Mouse (Mus musculus): ENCODE data around the gene Hoxc13.

The Hoxc13 gene

GRCm38 (mm10) chr15:102921053-102922011 lies at the start of gene Hoxc13:
Gene Hoxc13 (plus strand): TSS chr15:102921103.
- DNase-seq, result no peak

DNA sequence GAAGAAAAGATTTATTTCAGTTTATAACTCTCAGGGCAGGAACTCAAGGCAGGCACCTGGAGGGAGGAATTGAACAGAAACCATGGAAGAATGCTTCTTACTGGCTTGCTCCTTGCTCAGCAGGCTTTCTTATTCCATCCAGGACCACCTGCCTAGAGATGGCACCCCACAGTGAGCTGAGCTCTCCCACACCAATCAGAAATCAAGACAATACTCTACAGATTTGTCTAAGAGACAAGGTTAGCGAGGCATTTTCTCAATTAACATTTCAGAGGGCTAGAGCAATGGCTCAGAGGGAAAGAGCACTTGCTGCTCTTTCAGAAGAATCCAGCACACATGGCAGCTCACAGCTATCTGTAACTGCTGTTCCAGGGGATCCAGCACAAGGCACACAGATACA lies 35.1 kb upstream of the Hoxc13 start:
- no peak for DNase-seq

DNA sequence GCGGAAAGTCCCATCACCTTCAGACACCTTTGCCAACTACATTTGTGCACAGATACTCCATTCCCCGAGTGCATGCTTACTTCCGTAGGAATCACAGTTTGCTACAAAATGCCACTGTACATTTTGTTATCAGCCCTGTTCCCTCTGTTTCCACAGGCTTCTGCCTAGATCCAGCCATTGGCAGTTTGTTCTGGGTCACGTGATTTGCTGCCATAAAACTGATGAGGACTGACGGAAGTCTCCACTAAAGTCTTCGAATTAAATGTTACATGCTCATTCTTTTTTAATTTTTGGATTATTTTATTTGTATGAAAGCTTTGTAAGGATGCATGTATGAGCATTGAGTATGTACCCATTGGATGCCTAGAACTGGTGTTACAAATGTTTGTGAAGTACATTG lies 25.8 kb upstream of the Hoxc13 start:
- no peak for DNase-seq

DNA sequence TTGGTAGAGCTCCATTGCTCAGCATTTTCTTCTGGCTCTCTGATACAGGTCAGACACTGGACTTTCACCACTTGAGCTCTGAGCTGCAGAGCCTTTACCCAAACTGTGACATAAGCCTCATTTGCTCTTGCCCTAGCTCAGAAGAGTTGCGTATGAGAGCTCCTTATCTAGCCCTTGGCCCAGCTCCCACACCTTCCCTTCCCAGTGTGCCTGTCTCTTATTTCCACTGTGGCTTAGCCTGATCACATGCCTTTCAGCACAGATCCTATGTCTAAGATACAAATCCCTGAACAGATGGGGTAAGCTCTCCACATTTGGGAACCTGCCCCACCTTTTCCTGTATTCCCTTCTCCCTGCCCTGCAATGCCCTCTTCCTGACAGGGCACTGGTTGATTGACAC lies 16.0 kb upstream of the Hoxc13 start:
- DNase-seq, result no peak

DNA sequence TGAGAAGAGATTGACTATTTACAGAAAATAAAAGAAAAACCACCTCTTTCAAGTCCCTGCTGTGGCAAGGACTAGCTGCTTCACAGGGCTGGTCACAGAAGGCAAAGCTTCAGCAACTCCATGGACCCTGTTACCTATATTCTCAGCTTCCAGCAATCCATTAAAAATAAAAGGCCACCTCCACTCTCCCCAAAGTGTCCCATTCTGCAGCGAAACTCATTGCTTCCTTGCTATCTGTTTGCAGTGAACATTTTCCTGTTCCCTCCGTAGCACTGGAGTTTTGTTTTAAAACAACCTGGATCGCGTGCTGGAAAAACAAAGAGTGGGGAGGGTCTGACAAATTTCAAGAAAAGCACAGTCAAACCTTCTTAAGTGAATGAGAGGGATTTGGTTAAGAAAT lies 11.4 kb upstream of the Hoxc13 start:
- no peak for DNase-seq

DNA sequence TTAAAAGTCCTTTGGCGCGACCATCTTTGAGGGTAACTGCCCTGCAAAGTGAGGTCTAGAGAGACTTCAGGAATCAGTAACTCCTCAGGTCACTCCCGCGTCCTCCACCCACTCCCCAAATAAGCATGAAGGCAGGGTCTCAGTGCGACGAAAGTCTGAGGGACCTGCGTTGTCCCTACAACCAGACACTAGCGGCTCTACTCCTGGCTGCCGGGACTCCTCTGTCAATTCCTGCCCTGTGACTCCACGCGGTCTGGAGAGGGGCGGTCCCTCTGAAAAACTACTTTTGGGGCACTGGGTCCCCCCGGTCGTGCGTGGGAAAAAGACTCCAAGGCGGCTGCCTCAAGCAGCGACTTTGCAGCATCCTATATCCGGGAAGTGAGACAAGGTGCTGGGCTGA lies 10.9 kb upstream of the Hoxc13 start:
- no peak for DNase-seq

DNA sequence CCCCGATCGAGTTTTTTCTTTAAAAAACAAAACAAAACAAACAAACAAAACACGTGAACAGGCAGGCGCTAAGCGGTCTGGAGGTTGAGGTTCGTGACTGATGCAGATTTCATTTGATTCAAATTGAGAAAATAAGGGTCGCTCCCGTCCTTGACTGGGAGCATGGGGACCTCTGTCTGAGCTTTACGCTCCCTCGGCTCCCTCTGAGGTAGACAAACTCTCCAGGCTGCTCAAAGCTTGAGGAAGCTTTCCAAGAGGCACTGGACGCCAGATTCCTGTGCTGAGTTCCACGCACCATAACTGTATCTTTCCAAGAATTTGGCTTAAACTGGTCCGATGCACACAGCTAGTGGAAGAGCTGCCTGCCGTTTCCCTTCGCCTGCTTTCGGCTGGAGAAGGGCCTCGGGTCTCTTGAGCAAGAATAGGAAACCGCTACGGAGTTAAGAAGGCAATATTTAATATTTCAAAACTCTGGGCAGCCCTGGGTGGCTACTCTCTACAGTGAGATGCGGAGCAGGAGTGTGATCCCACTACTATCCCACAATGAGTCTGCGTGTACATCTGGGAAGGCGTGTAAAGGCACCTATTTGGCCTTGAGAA lies 10.3 kb upstream of the Hoxc13 start:
- no peak for DNase-seq

GRCm38 (mm10) chr15:102913038-102913585 lies 7.8 kb upstream of the Hoxc13 start:
- DNase-seq, result no peak

- DNase-seq, result no peak
Observed at GRCm38 (mm10) chr15:102917972-102918572, 2.8 kb upstream of the Hoxc13 start.

DNA sequence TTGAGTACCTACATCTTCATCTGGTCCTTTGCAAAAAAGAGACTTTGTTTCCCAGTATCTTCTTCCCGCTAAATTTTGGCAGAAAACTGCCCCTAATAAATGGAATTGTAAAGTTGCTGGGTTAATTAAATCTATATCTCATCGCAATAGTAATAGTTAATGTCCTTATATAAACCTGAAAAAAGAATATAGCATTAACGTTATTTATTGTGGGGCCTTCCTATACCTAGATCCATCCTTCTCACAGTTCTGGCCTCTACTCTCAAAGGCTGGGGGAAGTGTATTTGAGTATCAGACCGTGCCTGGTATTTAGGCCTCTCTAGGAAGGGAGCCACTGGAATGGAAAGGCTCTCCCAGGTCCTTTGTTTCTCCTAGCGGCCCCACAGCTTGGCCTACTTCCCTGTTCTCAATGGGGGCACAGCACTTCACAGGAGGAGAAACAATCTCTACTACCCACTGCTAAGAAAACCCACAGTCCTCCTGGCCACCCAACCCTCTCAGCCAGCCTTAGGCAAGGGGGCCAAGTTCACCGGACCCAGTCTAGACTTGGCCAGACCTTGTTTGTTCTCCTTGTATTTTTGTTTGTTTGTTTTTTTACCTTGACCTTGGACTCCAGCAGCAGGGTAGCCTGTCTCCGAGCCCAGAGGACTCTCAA lies 2.2 kb upstream of the Hoxc13 start:
- DNase-seq, result no peak

- no peak for DNase-seq
Observed at GRCm38 (mm10) chr15:102919336-102920180, 1.3 kb upstream of the Hoxc13 start.

DNA sequence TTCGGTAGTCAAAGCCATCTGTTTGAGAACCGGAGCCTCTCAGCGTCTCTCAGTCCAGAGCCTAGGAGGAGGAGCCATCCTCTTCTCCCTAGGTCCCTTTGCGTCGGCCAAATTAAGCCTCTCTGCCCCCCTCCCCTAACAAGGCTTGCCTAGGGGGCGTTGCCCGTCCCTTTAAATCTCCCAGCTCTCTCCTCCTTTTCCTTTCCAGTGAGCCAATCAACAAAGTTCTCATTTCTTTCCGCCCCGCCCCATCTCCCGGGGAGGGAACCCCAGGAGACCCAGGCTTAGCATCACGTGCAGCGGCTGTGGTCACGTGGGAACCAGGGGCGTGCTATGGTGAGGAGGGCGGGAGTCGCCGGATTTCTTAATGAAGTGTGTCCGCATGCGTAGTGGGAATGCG lies 284 bp upstream of the Hoxc13 start:
- DNase-seq, result peak; percentile 56 to 70

GRCm38 (mm10) chr15:102922012-102922362 lies 1.1 kb downstream of the Hoxc13 start:
- peak; percentile 28 to 39 for DNase-seq

- DNase-seq, result no peak
Observed at GRCm38 (mm10) chr15:102922636-102923500, 2.0 kb downstream of the Hoxc13 start.

DNA sequence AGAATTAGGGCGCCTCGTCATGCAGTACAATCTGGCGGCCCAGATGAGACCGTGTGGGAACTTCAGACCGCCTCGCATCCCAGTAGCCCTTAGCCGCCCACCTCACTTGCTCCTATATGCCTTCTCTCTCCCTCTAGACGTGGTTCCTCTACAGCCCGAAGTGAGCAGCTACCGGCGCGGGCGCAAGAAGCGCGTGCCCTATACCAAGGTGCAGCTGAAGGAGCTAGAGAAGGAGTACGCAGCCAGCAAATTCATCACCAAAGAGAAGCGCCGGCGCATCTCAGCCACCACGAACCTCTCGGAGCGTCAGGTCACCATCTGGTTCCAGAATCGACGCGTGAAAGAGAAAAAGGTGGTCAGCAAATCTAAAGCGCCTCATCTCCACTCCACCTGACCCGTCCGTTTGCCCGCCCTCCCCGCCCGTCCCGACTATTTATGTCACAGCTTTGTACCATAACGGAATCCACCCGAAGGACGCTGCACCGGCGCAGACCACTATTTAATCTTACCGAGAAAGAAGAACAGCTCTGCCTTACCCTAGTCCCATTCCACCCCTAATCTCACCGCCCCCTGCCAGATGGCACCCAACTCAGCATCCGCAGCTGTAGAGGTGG lies 6.2 kb downstream of the Hoxc13 start:
- no peak for DNase-seq

DNA sequence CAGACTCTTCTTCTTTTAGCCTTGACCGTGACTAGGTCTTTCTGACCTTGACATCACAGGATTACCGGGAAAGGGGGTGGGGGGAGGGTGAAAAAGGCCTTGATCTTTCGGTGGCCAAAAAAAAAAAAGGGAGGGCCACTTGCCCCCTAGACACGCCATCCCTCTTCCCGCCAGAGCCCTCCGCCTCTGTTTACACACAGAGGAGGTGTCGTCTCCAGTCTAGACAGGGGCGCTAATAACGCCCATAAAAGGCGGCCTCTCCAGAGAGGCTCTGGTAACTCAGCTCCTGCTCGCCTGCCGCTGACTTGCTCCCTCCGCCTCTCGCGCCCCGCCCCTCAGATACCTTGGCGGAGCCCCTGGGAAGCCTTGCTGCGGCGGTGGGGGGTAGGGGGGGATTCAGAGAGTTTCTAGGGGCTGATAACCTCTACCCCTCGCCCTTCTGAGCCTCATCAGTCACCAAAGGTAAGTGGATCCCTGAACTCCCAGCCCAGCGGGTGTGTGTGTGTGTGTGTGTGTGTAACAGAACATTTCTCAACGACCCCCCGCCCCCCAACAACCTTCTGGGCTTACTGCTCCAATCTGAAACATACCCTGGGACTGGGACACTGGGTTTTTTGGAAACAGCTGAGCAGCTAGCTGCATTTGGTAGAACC lies 10.9 kb downstream of the Hoxc13 start:
- DNase-seq, result no peak

- no peak for DNase-seq
Observed at GRCm38 (mm10) chr15:102934438-102934837, 13.5 kb downstream of the Hoxc13 start.

GRCm38 (mm10) chr15:102934897-102935296 lies 14.0 kb downstream of the Hoxc13 start:
- DNase-seq, result no peak

DNA sequence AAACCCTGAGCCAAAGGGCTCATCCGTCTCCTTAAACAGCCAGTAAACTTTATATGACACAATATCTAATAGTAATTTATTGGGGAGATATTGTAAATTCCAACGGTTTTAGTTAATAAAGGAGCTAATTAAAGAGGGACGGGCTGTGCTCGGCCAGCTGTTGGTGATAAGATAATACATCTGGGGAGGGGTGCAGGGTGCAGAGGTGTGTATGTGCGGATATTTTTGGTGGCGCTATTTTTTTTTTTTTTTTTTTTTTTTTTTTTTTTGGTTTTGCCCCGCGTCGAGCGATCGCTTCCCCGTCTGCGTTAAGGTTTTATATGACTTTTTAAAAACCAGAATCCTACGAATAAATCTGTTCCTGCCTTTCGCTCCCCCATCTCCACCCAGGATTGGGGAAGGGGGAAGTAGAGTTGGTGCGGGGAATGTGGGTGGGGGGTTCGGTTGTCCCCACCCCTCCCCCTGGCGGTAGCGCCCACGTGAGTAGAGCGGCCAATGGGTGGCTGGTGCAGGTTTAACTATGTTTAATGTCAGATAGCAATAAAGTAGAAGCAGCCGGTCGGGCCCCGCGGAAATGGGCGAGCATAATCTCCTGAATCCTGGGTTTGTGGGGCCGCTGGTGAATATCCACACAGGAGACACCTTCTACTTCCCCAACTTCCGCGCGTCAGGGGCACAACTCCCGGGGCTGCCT lies 15.5 kb downstream of the Hoxc13 start, which contains the start of gene Hoxc12:
TSS of gene Hoxc12 (plus strand) at position 479 of the 694 bp plus-strand sequence.
- DNase-seq, result no peak
